35 mouse cellular contexts compared by ENCODE assay signal in genomic region chr1:143888065-143888464, GRCm38 (mm10).
"Had no signal": no experiment of that assay in that cellular context is flagged by ENCODE, and none has a peak within 500 bp of the region (broad histone marks: within the 10 kb centered on the region; RNA-seq: fewer than 3 reads in every experiment).

No protein-coding gene starts in this region.

- DNase-seq: heart, postnatal 10 days; heart, postnatal 14 days; heart, postnatal 36 days; heart, postnatal 4 days; kidney, adult 11 months; kidney, adult 18-20 months; kidney, adult 2 months; kidney, adult 8-10 months; kidney, adult 9 months; kidney, postnatal 10 days; kidney, postnatal 14 days; kidney, postnatal 25 days; kidney, postnatal 36 days; kidney, postnatal 4 days; layer of hippocampus, adult 9-11 months; layer of hippocampus, postnatal 36 days had no signal

- H3K27me3 ChIP-seq: heart, embryonic 12.5 days; heart, embryonic 13.5 days; heart, embryonic 15.5 days; hindbrain, embryonic 12.5 days; hindbrain, embryonic 13.5 days; hindbrain, embryonic 15.5 days; intestine, embryonic 15.5 days; kidney, embryonic 15.5 days had no signal

- H3K36me3 ChIP-seq: heart, embryonic 10.5 days; heart, embryonic 12.5 days; heart, embryonic 13.5 days; heart, embryonic 15.5 days; hindbrain, embryonic 10.5 days; hindbrain, embryonic 12.5 days; hindbrain, embryonic 13.5 days; hindbrain, embryonic 15.5 days; intestine, embryonic 15.5 days; kidney, embryonic 15.5 days had no signal

- H3K4me3 ChIP-seq: heart, embryonic 10.5 days; heart, embryonic 12.5 days; heart, embryonic 13.5 days; heart, embryonic 15.5 days; hindbrain, embryonic 10.5 days; hindbrain, embryonic 12.5 days; hindbrain, embryonic 13.5 days; hindbrain, embryonic 15.5 days; intestine, embryonic 15.5 days; kidney, embryonic 15.5 days; layer of hippocampus, adult 2 months had no signal

- H3K4me1 ChIP-seq: heart, embryonic 10.5 days; heart, embryonic 12.5 days; heart, embryonic 13.5 days; hindbrain, embryonic 10.5 days; hindbrain, embryonic 12.5 days; hindbrain, embryonic 13.5 days; hindbrain, embryonic 15.5 days; intestine, embryonic 15.5 days; kidney, embryonic 15.5 days had no signal

- H3K27ac ChIP-seq: heart, embryonic 10.5 days; heart, embryonic 13.5 days; heart, embryonic 15.5 days; hindbrain, embryonic 10.5 days; hindbrain, embryonic 12.5 days; hindbrain, embryonic 13.5 days; hindbrain, embryonic 14.5 days; hindbrain, embryonic 15.5 days; hindbrain, postnatal 0 days; intestine, embryonic 15.5 days; kidney, embryonic 15.5 days; kidney, postnatal 0 days; layer of hippocampus, adult 2 months had no signal

- H3K4me2 ChIP-seq: heart, embryonic 11.5 days; heart, embryonic 12.5 days; heart, embryonic 13.5 days; heart, embryonic 15.5 days; hindbrain, embryonic 12.5 days; hindbrain, embryonic 13.5 days; hindbrain, embryonic 14.5 days; hindbrain, embryonic 15.5 days; intestine, embryonic 15.5 days; kidney, embryonic 15.5 days had no signal

- ATAC-seq: hindbrain, embryonic 16.5 days; hindbrain, postnatal 0 days; inflammation-experienced regulatory T-cells, adult 6 months; intestine, embryonic 15.5 days; intestine, embryonic 16.5 days; intestine, postnatal 0 days had no signal

- H3K9me3 ChIP-seq: heart, embryonic 10.5 days; heart, embryonic 13.5 days; heart, embryonic 15.5 days; hindbrain, embryonic 10.5 days; hindbrain, embryonic 12.5 days; hindbrain, embryonic 13.5 days; hindbrain, embryonic 15.5 days; intestine, embryonic 15.5 days; kidney, embryonic 15.5 days had no signal

- H3K9ac ChIP-seq: heart, embryonic 12.5 days; heart, embryonic 13.5 days; heart, embryonic 15.5 days; hindbrain, embryonic 12.5 days; hindbrain, embryonic 13.5 days; hindbrain, embryonic 14.5 days; hindbrain, embryonic 15.5 days; intestine, embryonic 15.5 days; kidney, embryonic 15.5 days had no signal
